Comparison of ENCODE assay signal across 13 mouse cellular contexts in the genomic region with DNA sequence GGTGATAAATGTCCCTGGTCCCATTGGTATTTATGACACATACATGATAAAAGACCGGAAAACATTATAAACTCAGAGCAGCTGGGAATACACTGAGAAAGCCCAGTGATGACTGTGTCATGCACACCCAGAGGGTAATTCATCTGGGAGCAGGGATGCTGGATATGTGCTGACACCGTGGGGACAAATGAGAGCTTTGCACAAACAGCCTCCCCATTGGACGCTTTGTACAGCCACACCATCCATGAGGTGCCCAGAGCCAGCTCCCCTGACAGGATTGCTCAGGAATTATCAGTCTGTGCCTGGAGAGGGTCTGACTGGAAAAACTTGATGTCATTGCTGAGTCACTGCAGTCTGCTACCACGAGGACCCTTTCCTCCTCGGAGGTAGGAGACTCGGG.
DNase-seq lines count a peak whose midpoint lies in the region; ATAC-seq and TF ChIP-seq lines count a peak whose summit lies in the region.
"Had no signal": no experiment of that assay in that cellular context is flagged by ENCODE, and none has a peak within 500 bp of the region (broad histone marks: within the 10 kb centered on the region; RNA-seq: fewer than 3 reads in every experiment).

No protein-coding gene starts in this region.

- no peak overlapping the region for H3K27ac ChIP-seq in hindbrain, embryonic 11.5 days (ENCODE audit: low read depth, low read length)
- H3K27ac ChIP-seq in hindbrain, embryonic 10.5 days, result no peak overlapping the region
- peak overlapping the region; percentile 69 for H3K27ac ChIP-seq in hindbrain, embryonic 13.5 days
- H3K27ac ChIP-seq: limb, embryonic 12.5 days; stomach, embryonic 15.5 days had no signal

- peak; percentile 77 for ATAC-seq in hindbrain, embryonic 11.5 days (ENCODE audit: low FRiP score)
- peak; percentile 65 for ATAC-seq in hindbrain, embryonic 13.5 days (ENCODE audit: low FRiP score)

- H3K36me3 ChIP-seq in hindbrain, embryonic 11.5 days (ENCODE audit: control insufficient read depth, insufficient read depth, low read length), result no peaks in the 10 kb centered on the region
- no peaks in the 10 kb centered on the region for H3K36me3 ChIP-seq in hindbrain, embryonic 10.5 days
- no peaks in the 10 kb centered on the region for H3K36me3 ChIP-seq in C2C12 (ENCODE audit: control insufficient read depth, insufficient read depth)
- peaks cover 9% of the 10 kb centered on the region for H3K36me3 ChIP-seq in hindbrain, embryonic 13.5 days
- H3K36me3 ChIP-seq: stomach, embryonic 15.5 days had no signal

- no peak overlapping the region for H3K4me3 ChIP-seq in hindbrain, embryonic 11.5 days (ENCODE audit: low read depth, low read length)
- no peak overlapping the region for H3K4me3 ChIP-seq in hindbrain, embryonic 10.5 days
- H3K4me3 ChIP-seq in C2C12 (ENCODE audit: insufficient read depth, poor library complexity, severe bottlenecking), result no peak overlapping the region
- H3K4me3 ChIP-seq in hindbrain, embryonic 13.5 days, result no peak overlapping the region
- H3K4me3 ChIP-seq: limb, embryonic 12.5 days; stomach, embryonic 15.5 days had no signal

- H3K4me2 ChIP-seq in hindbrain, embryonic 11.5 days (replicated peaks; ENCODE audit: low read depth, low read length), result no peak overlapping the region
- no peak overlapping the region for H3K4me2 ChIP-seq in hindbrain, embryonic 13.5 days
- H3K4me2 ChIP-seq: limb, embryonic 12.5 days; stomach, embryonic 15.5 days had no signal

- H3K4me1 ChIP-seq in hindbrain, embryonic 11.5 days (replicated peaks; ENCODE audit: control insufficient read depth, insufficient read depth, low read length), result no peaks in the 10 kb centered on the region
- H3K4me1 ChIP-seq in hindbrain, embryonic 10.5 days (replicated peaks), result no peaks in the 10 kb centered on the region
- peaks cover 16% of the 10 kb centered on the region for H3K4me1 ChIP-seq in hindbrain, embryonic 13.5 days (replicated peaks)
- H3K4me1 ChIP-seq: limb, embryonic 12.5 days had no signal

- H3K9ac ChIP-seq in hindbrain, embryonic 11.5 days (ENCODE audit: low read depth, low read length), result no peak overlapping the region
- no peak overlapping the region for H3K9ac ChIP-seq in hindbrain, embryonic 13.5 days
- H3K9ac ChIP-seq: limb, embryonic 12.5 days; stomach, embryonic 15.5 days had no signal

- 72% methylated on average over 6 of the region's 6 CpGs for WGBS in hindbrain, embryonic 11.5 days
- WGBS in hindbrain, embryonic 10.5 days, result 75% methylated on average over 6 of the region's 6 CpGs
- WGBS in hindbrain, embryonic 13.5 days, result 48% methylated on average over 6 of the region's 6 CpGs

- H3K79me2 ChIP-seq in C2C12 (ENCODE audit: control insufficient read depth, insufficient read depth), result no peaks in the 10 kb centered on the region

- TF ChIP-seq CTCF in C2C12 (IDR thresholded peaks at IDR 0.05; ENCODE audit: control insufficient read depth, insufficient read depth, insufficient read length), result no peak

- H3K9me3 ChIP-seq in hindbrain, embryonic 11.5 days (ENCODE audit: control insufficient read depth, low read length), result no peaks in the 10 kb centered on the region
- no peaks in the 10 kb centered on the region for H3K9me3 ChIP-seq in hindbrain, embryonic 10.5 days
- no peaks in the 10 kb centered on the region for H3K9me3 ChIP-seq in hindbrain, embryonic 13.5 days
- H3K9me3 ChIP-seq: limb, embryonic 12.5 days; stomach, embryonic 15.5 days had no signal

- H3ac ChIP-seq in C2C12 (ENCODE audit: control insufficient read depth, insufficient read length, low read depth), result no peak overlapping the region

- H3K79me3 ChIP-seq in C2C12 (ENCODE audit: low read depth), result no peaks in the 10 kb centered on the region

- no peak for DNase-seq in hindbrain, embryonic 11.5 days (ENCODE audit: low spot score)
- DNase-seq in hindbrain, embryonic 10.5 days (ENCODE audit: low spot score), result no peak
- DNase-seq in kidney, postnatal 4 days, result peak; percentile 26 to 50
- no peak for DNase-seq in urinary bladder, postnatal 10 days (ENCODE audit: low spot score)
- no peak for DNase-seq in thymus, postnatal 36 days
- no peak for DNase-seq in thymus, postnatal 25 days
- DNase-seq: gastrocnemius, postnatal 25 days; heart, postnatal 14 days; lung, postnatal 14 days had no signal

- H3K27me3 ChIP-seq in hindbrain, embryonic 11.5 days (ENCODE audit: control insufficient read depth, insufficient read depth, low read length), result no peaks in the 10 kb centered on the region
- H3K27me3 ChIP-seq in hindbrain, embryonic 10.5 days (ENCODE audit: insufficient read depth, poor library complexity, severe bottlenecking), result no peaks in the 10 kb centered on the region
- no peaks in the 10 kb centered on the region for H3K27me3 ChIP-seq in C2C12 (ENCODE audit: control insufficient read depth, insufficient read depth, insufficient read length)
- H3K27me3 ChIP-seq in hindbrain, embryonic 13.5 days, result no peaks in the 10 kb centered on the region
- H3K27me3 ChIP-seq: limb, embryonic 12.5 days; stomach, embryonic 15.5 days had no signal

TF ChIP-seq in C2C12, 6 proteins besides CTCF, POLR2A, EP300 and RAD21:
- peak; percentile 68 for TF ChIP-seq MYOD1 (IDR thresholded peaks at IDR 0.05; ENCODE audit: control insufficient read depth, insufficient read length, low read depth)
- no peak for TF ChIP-seq MAX (IDR thresholded peaks at IDR 0.05)
- no peak for TF ChIP-seq MYOG (IDR thresholded peaks at IDR 0.05; ENCODE audit: control insufficient read depth, extremely low read depth, insufficient read length)
- no peak for TF ChIP-seq FOSL1 (IDR thresholded peaks at IDR 0.05; ENCODE audit: insufficient read depth, low read length, poor library complexity, severe bottlenecking)
- TF ChIP-seq USF1 (IDR thresholded peaks at IDR 0.05; ENCODE audit: low read depth), result no peak
- TF ChIP-seq CEBPB (IDR thresholded peaks at IDR 0.05; ENCODE audit: low read depth), result no peak

Comparison
In these comparisons a context has a peak if more than half of its experiments do, and no peak if none do; other contexts are left out.
1. DNase-seq: peak in kidney, postnatal 4 days (2 of 2); none in hindbrain, embryonic 11.5 days (single experiment), hindbrain, embryonic 10.5 days (single experiment), urinary bladder, postnatal 10 days (single experiment), thymus, postnatal 36 days (0 of 2) and thymus, postnatal 25 days (single experiment).